Mouse (Mus musculus) erythroblast, embryonic 14.5 days (primary cell): ENCODE measurements around the gene Hoxb4.

Experiments
- GATA1 ChIP-seq: IDR thresholded peaks from 2 replicates; pipeline ENCODE4 v1.6.1; 2012; ENCODE audit warnings: low read length, inconsistent platforms, mixed read lengths
- TAL1 ChIP-seq: IDR thresholded peaks from 3 replicates; pipeline ENCODE4 v1.6.1; 2012; ENCODE audit warnings: low read length, inconsistent platforms, mixed read lengths

GRCm38 (mm10) chr11:96272024-96272921 lies 45.8 kb upstream of the Hoxb4 start:
- no peak for TF ChIP-seq TAL1
- TF ChIP-seq GATA1: no peak
